Mouse (Mus musculus): ENCODE measurements around the gene Mrps16.

- no peak for TF ChIP-seq CTCF (IDR thresholded peaks at IDR 0.05; ENCODE audit: extremely low read depth, insufficient read depth, low read length)
- no peak for TF ChIP-seq POLR2A (IDR thresholded peaks at IDR 0.05; ENCODE audit: extremely low read depth, insufficient read depth, low read length)
Observed at GRCm38 (mm10) chr14:20428593-20428992, 35.2 kb upstream of the Mrps16 start.

Data from cortical plate, adult 2 months (tissue).